Mouse (Mus musculus) right cerebral cortex, adult 18-20 months (tissue): Measurements from ENCODE around the gene Dnah11.

Experiments
- DNase-seq: peaks from one replicate; pipeline ENCODE4 v3.0.0; 2022; ENCODE audit warnings: mixed read lengths

Gene Dnah11

DNA sequence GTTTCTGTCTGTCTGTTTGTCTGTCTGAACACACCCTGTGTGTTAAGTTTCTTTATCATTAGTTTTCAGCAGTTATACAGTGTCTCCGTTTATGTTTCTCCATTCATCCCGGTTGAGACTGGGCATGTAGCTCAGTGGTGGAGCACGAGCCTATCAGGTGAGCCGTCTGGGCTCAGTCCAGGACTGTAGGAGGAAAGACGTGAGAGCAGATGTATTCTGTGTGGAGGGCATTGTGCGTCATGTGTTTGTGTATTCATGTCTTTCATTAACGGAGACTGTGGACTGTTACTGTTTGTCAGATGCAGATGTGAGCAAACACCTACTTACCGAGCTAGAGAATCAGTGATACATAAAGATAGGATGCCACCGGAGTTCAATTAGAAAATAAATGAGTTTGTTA, 341.8 kb downstream of the Dnah11 start:
- DNase-seq, result no peak

DNA sequence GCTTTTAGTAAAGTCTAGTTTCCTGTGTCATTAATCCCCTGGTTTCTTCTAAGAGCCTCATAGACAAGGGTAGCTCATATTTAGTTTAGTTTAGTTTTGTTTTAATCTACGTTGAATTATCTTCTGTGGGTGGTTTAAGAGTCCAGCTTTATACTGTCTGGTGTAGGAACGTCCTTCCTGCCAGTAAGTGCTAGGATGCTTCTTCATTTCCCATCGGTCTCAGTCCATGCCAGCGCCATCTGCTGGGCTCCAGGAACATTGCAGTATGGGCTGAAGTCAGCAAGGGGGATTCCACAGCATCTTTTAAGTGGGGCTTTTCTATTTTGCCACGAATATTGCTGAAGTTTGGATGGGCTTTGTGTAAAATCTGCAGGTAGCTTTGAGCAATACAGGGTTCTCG, 345.5 kb downstream of the Dnah11 start:
- DNase-seq, result peak; percentile 51

DNA sequence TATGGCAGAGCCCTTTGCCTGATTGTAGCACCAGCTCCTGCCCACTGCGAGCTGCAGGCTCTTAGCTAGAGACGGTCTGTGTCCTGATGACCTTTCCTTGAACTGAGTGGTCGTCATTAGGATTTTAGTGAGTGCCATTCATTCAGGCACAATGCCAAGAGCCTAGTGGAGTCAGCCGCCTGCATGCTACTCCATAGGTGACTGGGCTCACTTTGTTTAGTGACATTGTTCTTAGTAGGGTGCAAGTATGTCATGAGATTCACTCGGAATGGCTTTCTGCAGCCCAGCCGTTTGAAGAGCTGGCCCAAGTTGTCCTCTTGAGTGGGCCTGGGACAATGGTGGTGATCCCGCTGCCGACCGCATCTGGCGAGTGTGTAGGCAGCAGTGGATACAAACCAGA, 348.4 kb downstream of the Dnah11 start:
- DNase-seq, result no peak

DNA sequence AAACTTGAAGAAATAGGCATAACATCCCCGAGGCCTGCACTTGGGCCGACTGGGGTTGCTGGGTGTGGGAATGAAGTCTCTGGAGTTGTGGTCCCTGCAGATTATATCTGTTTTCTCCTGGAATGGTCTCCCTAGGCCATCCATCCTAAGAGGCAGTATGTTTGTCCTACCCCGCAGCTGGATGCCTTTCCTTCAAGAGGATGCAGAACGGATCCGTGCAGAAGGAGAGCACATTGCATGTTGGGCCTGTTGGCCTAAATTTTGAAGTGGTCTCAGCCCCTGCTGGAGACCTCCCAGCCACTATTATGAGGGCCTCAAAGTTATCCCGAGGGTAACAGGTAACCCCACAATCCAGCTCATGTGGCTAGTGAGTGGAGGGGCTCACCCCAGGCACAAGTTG, 350.2 kb downstream of the Dnah11 start:
- no peak for DNase-seq

DNA sequence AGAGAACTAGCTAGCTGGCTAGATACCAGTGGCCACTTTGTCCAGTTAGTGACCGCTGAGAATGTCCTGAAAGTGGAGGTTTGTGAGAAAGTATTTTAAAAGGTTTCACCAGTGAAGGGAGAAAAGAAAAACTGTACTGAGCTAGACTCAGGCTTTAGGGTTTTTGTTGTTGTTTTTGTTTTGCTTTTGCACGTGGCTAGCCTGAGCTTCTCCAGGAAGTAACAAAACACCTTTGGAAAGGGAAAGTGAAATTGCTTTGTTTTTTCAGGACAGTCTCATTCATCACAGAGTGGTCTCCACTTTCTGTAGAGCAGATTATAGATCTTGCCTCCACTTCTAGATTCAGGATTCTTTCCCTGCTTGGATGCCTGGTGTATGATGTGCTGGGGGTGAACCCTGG, 353.9 kb downstream of the Dnah11 start:
- no peak for DNase-seq

DNA sequence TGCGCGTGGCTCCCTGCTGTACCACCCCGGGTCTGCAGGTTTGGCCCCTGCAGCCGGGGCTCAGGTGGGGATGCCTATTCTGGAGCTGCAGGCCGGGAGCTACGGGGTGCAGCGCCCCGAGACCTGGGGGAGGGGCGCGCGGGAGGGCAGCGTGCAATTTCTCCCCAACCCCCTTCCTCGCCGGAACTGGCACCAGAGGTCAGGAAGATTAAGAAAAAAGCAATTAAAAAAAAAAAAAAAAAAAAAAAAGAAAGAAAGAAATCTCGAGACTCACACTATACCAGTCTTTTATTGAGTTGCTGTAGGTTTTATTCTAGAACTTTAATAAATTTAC, 354.8 kb downstream of the Dnah11 start:
- DNase-seq, result no peak

DNA sequence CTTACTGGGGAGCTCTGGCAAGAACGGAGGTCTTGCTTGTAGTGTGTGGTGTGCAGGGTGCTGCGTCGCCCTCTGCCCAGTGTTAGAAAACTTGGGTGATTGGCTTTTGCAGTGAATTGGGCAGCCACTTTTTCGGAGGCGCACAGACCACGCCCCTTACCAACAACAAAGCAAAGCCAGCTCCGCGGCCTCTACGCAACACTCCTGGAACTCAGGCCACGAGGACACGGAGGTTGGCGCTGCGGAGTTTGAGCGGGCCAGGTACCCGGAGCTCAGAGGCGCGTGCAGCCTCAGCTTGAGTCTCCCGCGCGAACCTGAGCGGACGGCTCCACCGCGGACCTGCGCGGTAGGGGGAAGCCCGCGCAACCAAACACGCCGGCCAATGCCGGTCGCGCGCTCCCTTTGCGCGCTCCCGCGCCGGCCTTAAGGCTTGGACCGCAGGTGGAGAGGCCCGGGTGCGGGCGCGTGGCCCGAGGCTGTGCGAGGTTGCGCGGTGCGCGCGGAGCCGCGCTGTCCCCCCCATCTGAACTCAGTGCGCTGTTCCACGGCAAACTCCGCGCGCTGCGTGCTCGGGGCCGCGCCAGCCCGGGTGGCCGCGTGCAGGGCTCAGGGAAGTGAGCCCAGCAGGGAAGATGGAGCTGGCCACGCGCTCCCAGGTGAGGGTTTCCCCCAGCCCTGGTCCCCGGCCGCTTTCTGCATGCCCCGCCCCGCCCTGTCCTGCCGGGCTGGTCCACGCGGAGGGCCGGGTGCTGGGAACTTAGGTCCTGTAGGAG, 355.4 kb downstream of the Dnah11 start:
- DNase-seq, result peak; percentile 43

DNA sequence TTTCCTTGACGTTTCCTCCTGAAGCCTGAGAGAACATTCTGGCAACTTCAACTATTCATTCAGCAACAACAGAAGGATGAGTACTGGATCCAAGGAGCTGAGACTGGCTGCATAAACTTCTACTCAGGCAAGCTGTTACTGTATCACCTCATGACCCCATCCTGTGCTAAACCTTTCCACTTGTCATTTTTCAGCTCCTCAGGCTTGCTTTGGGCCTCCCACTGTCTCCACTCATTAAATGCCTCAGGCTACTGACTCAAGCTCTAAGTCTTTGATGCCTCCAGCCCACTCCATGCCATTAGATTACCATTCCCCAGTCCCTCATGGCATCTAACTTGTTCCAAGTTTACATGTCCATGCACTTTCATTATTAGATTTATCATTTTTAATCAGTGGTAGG, 356.2 kb downstream of the Dnah11 start:
- no peak for DNase-seq

DNA sequence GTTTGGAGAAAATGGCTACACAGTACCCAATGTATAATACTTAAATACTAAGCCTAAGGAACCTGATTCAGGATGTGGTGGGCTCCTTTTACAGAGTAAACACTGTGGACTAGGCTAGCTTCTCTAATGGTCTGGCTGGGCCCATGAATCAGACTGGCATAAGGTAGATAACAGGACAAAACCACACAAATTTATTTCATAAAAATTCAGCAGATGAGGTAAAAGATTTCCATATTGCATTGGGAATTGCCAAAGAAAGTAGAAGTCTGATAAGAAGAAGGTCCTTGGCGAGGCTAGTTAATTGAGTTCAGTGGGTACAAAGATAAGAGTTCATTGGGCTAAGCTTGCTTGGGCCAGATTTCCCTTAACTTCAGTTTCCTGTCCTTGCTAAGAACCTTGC, 358.1 kb downstream of the Dnah11 start:
- no peak for DNase-seq

DNA sequence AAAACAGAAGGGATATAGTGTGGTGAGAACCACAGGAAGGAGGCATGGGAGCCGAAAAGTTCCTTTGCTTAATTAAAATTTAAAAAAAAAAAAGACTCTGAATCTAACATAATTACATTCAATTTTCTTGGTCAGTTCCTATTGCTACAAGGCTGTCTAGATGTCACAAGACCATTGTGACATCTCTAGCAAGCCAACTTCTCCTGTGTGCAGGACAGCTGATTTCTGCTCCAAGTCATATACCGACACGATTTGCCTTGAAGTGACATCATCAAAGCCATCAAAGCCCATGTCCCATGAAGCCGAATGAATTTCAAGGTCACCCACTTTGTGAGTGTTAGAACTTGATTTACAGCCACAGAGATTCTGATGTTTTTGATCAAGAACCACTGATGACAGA, 361.5 kb downstream of the Dnah11 start:
- no peak for DNase-seq

DNA sequence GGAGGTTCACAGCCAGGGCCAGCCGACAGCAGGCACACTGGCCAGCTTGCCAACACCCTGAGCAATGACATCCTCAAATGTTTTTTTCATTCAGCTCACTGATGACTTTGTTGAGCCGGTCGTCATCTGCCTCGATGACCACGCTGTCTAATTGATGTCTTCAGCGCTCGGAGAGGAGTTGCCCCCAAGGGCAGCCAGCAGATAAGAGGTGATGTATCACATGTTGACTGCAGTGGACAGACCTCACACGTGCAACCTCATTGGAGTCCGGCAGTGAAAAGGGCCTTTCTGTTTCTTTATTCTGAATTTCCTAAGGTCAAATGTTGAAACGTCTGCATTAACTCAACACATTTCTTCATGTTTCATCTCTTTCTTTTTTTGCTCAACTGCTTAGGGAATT, 363.5 kb downstream of the Dnah11 start:
- no peak for DNase-seq

DNA sequence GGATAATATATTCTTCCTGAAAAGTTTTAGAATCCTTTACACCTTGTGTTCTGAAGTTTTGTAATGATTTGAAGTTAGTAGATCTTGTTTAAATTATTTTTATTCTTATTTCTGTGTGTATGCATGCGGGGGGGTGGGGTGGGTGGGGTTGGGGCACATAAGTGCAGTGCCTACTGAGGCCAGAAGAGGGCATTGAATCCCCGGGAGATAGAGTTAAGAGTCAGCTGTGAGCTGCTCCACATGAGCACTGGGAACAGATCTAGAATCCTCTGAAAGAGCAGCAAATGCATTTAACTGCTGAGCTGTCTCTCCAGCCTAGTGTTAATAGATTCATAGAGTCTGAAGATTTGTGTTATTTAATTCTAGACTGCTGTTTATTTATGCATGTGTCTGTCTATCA, 364.2 kb downstream of the Dnah11 start:
- no peak for DNase-seq

DNA sequence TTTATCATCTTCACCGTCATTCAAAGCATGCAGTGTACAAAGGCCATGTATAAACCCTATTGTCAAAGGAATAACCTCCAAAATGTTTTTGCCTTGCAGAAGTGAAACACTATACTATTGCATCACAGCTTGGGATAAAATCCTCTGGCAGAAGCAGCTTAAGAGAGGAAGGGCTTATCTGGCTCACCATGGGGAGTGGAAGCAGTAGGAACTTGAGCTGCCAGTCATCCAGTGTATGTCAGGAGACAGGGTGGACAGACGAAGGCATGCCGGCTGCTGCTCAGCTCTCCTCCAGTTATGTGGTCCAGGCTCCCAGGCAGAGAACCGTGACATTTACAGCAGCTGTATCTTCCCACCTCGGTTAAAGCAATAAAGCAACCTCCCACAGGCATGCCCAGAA, 366.7 kb downstream of the Dnah11 start:
- no peak for DNase-seq

DNA sequence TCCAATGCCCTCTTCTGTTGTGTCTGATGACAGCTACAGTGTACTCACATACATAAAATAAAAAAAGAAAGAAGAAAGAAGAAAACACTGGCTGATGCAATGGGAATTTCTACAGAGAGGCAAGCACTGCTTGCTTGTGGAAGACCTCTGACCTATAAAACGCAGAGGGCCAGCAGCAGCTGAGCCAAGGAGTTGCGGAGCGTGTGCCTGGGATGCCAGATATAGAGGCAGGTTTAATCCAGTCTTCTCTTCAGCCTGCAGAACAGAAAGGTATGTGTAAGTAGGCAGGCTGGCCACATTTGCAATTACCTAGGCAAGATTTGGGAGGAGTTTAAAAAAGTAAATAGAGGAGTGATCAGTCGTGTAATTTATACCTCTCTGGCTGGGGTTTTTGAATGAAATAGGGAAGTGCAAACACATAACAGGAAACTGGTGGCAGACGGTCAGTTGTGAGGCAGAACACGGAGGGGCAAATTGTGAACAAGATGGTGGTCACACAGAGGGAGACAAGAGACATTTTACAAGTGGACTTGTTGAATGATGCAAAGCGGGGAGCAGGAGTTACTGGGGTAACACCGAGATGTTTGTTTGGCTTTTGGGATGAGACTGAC, 367.4 kb downstream of the Dnah11 start:
- no peak for DNase-seq

DNA sequence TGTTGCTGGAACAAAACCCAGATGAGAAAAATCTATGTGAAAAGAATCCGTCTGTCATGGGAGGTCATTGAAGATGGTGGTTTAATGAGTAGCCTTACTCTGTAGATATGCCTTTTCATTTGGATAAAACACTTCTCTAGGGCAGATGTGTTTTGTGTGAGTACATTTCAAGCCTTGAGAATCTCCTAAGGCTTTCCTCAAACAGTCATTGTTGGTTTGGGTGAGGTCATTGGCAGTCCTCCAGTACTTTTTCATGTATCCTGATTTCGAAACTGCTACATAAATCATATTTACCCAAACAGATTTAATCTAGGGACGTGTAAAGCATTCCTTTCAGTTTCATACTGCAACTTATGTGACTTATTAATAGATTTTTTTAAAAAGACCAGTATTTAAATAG, 370.5 kb downstream of the Dnah11 start:
- DNase-seq, result no peak
